Mouse (Mus musculus) CD4-positive naive resting alpha-beta T cell, adult 76 days (primary cell): Measurements from ENCODE around the gene Dph6. TPM values are rescaled to one million over a fixed set of nuclear protein-coding genes. Genes with fewer than 3 reads are reported as not detected.

Experiments
- total RNA-seq: library from RNA; stranded (reverse); gene quantifications from one replicate; pipeline ENCODE4 v1.2.4, GENCODE M21; 2023

Dph6 gene
- 16.4 TPM for total RNA-seq

GRCm38 (mm10) chr2:114654365-114655239 lies at the start of gene Dph6:
Dph6 (minus strand) TSS chr2:114654964.

